Mouse (Mus musculus) stomach, embryonic 14.5 days (tissue): Measurements from ENCODE around the gene Ppp1r27. TPM values are rescaled to one million over a fixed set of nuclear protein-coding genes. Genes with fewer than 3 reads are reported as not detected.
A peak's percentile ranks its signal among the peaks of the same experiment; 100 is the strongest.
"Not testable (repeated sequence)": the region's sequence is repeated elsewhere in the genome, so short reads cannot be mapped to it uniquely, and the experiment has no call there.

Source experiments
- ATAC-seq: fragments of 200-750 bp; cut with Nextera tagmentation; 2 replicates; pipeline ENCODE4 v1.8.0; 2017; ENCODE audit warnings: low read depth, moderate TSS enrichment; ENCODE audit not compliant: insufficient number of reproducible peaks, insufficient read depth, low FRiP score
- H3K27ac ChIP-seq: fragments of 300-500 bp; sonication (generic); 2 replicates; pipeline ENCODE4 v1.5.1; 2014; ENCODE audit warnings: mild to moderate bottlenecking, low read length, moderate library complexity, mixed read lengths
- H3K27me3 ChIP-seq: fragments of 300-500 bp; sonication (generic); 2 replicates; pipeline ENCODE4 v1.6.1; 2014; ENCODE audit warnings: low read length, control low read depth, mixed read lengths; ENCODE audit not compliant: control insufficient read depth, insufficient read depth
- H3K36me3 ChIP-seq: fragments of 300-500 bp; sonication (generic); 2 replicates; pipeline ENCODE4 v1.6.1; 2014; ENCODE audit warnings: mild to moderate bottlenecking, control low read depth, low read length, moderate library complexity, mixed read lengths; ENCODE audit not compliant: control insufficient read depth, insufficient read depth
- H3K4me1 ChIP-seq: fragments of 300-500 bp; sonication (generic); 2 replicates; pipeline ENCODE4 v1.6.1; 2014; ENCODE audit warnings: low read length, control low read depth, mixed read lengths; ENCODE audit not compliant: control insufficient read depth, insufficient read depth
- H3K4me2 ChIP-seq: fragments of 300-500 bp; sonication (generic); replicated peaks from 2 replicates; pipeline ENCODE4 v1.6.1; 2014; ENCODE audit warnings: low read depth, low read length, control low read depth
- H3K4me3 ChIP-seq: fragments of 300-500 bp; sonication (generic); 2 replicates; pipeline ENCODE4 v1.5.1; 2014; ENCODE audit warnings: low read depth, low read length, control low read depth
- H3K9ac ChIP-seq: fragments of 300-500 bp; sonication (generic); replicated peaks from 2 replicates; pipeline ENCODE4 v1.6.1; 2014; ENCODE audit warnings: low read depth, mild to moderate bottlenecking, control low read depth, low read length, moderate library complexity, mixed read lengths
- H3K9me3 ChIP-seq: fragments of 300-500 bp; sonication (generic); 2 replicates; pipeline ENCODE4 v1.6.1; 2016; ENCODE audit warnings: low read depth, low read length, control low read depth; ENCODE audit not compliant: control insufficient read depth
- WGBS: fragments of 180-500 bp; shearing (Covaris S2); extraction: QIAGEN DNeasy Blood & Tissue Kit; methylation state at CpG from one replicate; pipeline ENCODE4 v1.1.7; 2014; 5-methylcytosine and 5-hydroxymethylcytosine counted together
- polyA plus RNA-seq: library from polyadenylated mRNA; unstranded; fragments of >200 nt; fragmentation: Nextera tagmentation; extraction: Ambion mirVana; gene quantifications from 2 replicates; pipeline ENCODE4 v1.2.1, GENCODE M21; 2014

Gene Ppp1r27
- polyA plus RNA-seq, 1 experiment from 2014 or later, result not detected

- Histone ChIP-seq H3K36me3 (peaks cover 54% of the 10 kb centered on the region), H3K4me1 (peaks cover 18% of the 10 kb centered on the region)
- not testable (repeated sequence) for ATAC-seq, H3K9ac ChIP-seq, H3K4me2 ChIP-seq, H3K27me3 ChIP-seq, H3K4me3 ChIP-seq, H3K27ac ChIP-seq, H3K9me3 ChIP-seq
- WGBS, result 89% methylated on average over 2 of the region's 2 CpGs
These were observed 32.0 kb upstream of the Ppp1r27 start for GRCm38 (mm10) chr11:120582982-120583293.

GRCm38 (mm10) chr11:120582268-120582981 is 31.5 kb upstream of the Ppp1r27 start:
- peaks cover 18% of the 10 kb centered on the region for H3K4me1 ChIP-seq
- H3K9me3 ChIP-seq, result 0 out of 2 replicates have a peak, but pooled peaks cover 3% of the 10 kb centered on the region
- peaks cover 54% of the 10 kb centered on the region for H3K36me3 ChIP-seq
- H3K9ac ChIP-seq, result peak overlapping the region; percentile 96
- H3K27me3 ChIP-seq, result no peaks in the 10 kb centered on the region
- 62% methylated on average over 8 of the region's 8 CpGs for whole genome bisulfite sequencing
- H3K27ac ChIP-seq, result peak overlapping the region; percentile 94
- H3K4me3 ChIP-seq, result peak overlapping the region; percentile 91
- ATAC-seq, result no peak
- peak overlapping the region; percentile 95 for H3K4me2 ChIP-seq

GRCm38 (mm10) chr11:120581490-120582267 is 30.7 kb upstream of the Ppp1r27 start, which contains the start of gene Arhgdia:
Gene Arhgdia, minus strand, starts transcription at chr11:120581624.
- H3K36me3 ChIP-seq, result peaks cover 47% of the 10 kb centered on the region
- ATAC-seq, result peak; percentile 56; the same call in 1 of the 2 replicates

GRCm38 (mm10) chr11:120580871-120581331 is 30.0 kb upstream of the Ppp1r27 start:
- no peaks in the 10 kb centered on the region for H3K27me3 ChIP-seq
- H3K4me2 ChIP-seq, result peak overlapping the region; percentile 95
- H3K9ac ChIP-seq, result peak overlapping the region; percentile 96
- 0% methylated on average over 41 of the region's 44 CpGs for WGBS
- H3K9me3 ChIP-seq, result 0 out of 2 replicates have a peak, but pooled peaks cover 3% of the 10 kb centered on the region
- peak overlapping the region; percentile 91 for H3K4me3 ChIP-seq
- peak; percentile 50; the same call in 1 of the 2 replicates for ATAC-seq
- H3K36me3 ChIP-seq, result peaks cover 40% of the 10 kb centered on the region
- H3K27ac ChIP-seq, result peak overlapping the region; percentile 94
- peaks cover 18% of the 10 kb centered on the region for H3K4me1 ChIP-seq

More at GRCm38 (mm10) chr11:120581490-120582267, 30.7 kb upstream of the Ppp1r27 start, which contains the start of gene Arhgdia:
- WGBS, result 6% methylated on average over 70 of the region's 75 CpGs
- peak within 1 kb of the TSS; percentile 91 for H3K4me3 ChIP-seq
- H3K4me2 ChIP-seq, result peak within 1 kb of the TSS; percentile 95
- H3K9me3 ChIP-seq, result 0 out of 2 replicates have a peak, but pooled peaks cover 3% of the 10 kb centered on the region
- peak within 1 kb of the TSS; percentile 96 for H3K9ac ChIP-seq
- H3K27ac ChIP-seq, result peak within 1 kb of the TSS; percentile 94
- no peaks in the 10 kb centered on the region for H3K27me3 ChIP-seq
- H3K4me1 ChIP-seq, result peaks cover 18% of the 10 kb centered on the region

GRCm38 (mm10) chr11:120580190-120580589 is 29.3 kb upstream of the Ppp1r27 start:
- Histone ChIP-seq H3K36me3 (peaks cover 33% of the 10 kb centered on the region), H3K27me3 (no peaks in the 10 kb centered on the region), H3K4me3 (peak overlapping the region; percentile 91), H3K4me1 (peaks cover 18% of the 10 kb centered on the region), H3K9ac (peak overlapping the region; percentile 96), H3K4me2 (peak overlapping the region; percentile 95), H3K27ac (peak overlapping the region; percentile 94; the same call in 1 of the 2 replicates), H3K9me3 (0 out of 2 replicates have a peak, but pooled peaks cover 3% of the 10 kb centered on the region)
- no peak for ATAC-seq
- WGBS, result 48% methylated on average over 7 of the region's 7 CpGs

GRCm38 (mm10) chr11:120579316-120580107 is 28.6 kb upstream of the Ppp1r27 start:
- peak overlapping the region; percentile 2; the same call in 1 of the 2 replicates for H3K9ac ChIP-seq
- peaks cover 18% of the 10 kb centered on the region for H3K4me1 ChIP-seq
- peak overlapping the region; percentile 95 for H3K4me2 ChIP-seq
- ATAC-seq, result no peak
- H3K9me3 ChIP-seq, result 0 out of 2 replicates have a peak, but pooled peaks cover 3% of the 10 kb centered on the region
- peaks cover 29% of the 10 kb centered on the region for H3K36me3 ChIP-seq
- H3K4me3 ChIP-seq, result peak overlapping the region; percentile 91
- no peaks in the 10 kb centered on the region for H3K27me3 ChIP-seq
- WGBS, result 51% methylated on average over 15 of the region's 15 CpGs
- H3K27ac ChIP-seq, result peak overlapping the region; percentile 94; the same call in 1 of the 2 replicates

GRCm38 (mm10) chr11:120578694-120579243 is 27.8 kb upstream of the Ppp1r27 start:
- no peak for ATAC-seq
- Histone ChIP-seq H3K27ac (no peak overlapping the region), H3K4me1 (peaks cover 22% of the 10 kb centered on the region), H3K9ac (no peak overlapping the region), H3K4me2 (no peak overlapping the region), H3K27me3 (no peaks in the 10 kb centered on the region), H3K36me3 (peaks cover 29% of the 10 kb centered on the region), H3K9me3 (0 out of 2 replicates have a peak, but pooled peaks cover under 1% of the 10 kb centered on the region), H3K4me3 (no peak overlapping the region)
- WGBS, result 74% methylated on average over 11 of the region's 11 CpGs
